ENCODE assay signal across 8 mouse cellular contexts in the genomic region with DNA sequence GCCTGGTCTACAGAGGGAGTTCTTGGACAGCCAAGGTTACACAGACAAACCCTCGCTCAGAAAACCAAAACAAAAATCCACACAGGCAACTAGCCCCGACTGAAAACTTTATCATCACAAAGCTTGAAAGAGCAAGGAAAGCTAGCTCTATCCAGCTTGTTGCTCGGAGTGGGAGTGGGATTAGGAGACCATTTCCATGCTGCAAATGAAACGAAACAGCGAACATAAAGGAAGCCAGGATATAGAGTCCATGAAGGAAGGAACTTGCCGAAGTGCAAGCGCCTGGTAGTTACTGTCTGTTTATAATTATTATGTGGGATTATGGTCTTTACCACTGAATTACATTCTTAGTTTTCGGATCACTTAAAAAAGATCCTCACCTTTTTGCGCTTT. TPM values are rescaled to one million over a fixed set of nuclear protein-coding genes. Genes with fewer than 3 reads are reported as not detected.
DNase-seq lines count a peak whose midpoint lies in the region; ATAC-seq and TF ChIP-seq lines count a peak whose summit lies in the region.

No protein-coding gene starts in this region.

- H3K4me2 ChIP-seq in liver, embryonic 11.5 days = peak overlapping the region; percentile 78

- peak overlapping the region; percentile 25 for H3K4me3 ChIP-seq in thymus, adult 2 months (ENCODE audit: control insufficient read depth, insufficient read depth, low read length)
- peak overlapping the region; percentile 96 for H3K4me3 ChIP-seq in liver, embryonic 11.5 days (ENCODE audit: low read depth, low read length)
- H3K4me3 ChIP-seq in small intestine, adult 2 months (ENCODE audit: low read depth, low read length) = peak overlapping the region; percentile 52

- no peaks in the 10 kb centered on the region for H3K27me3 ChIP-seq in thymus, adult 2 months (ENCODE audit: control insufficient read depth, insufficient read depth, low read length)
- no peaks in the 10 kb centered on the region for H3K27me3 ChIP-seq in liver, embryonic 11.5 days (replicated peaks; ENCODE audit: control insufficient read depth, insufficient read depth, low read length)
- no peaks in the 10 kb centered on the region for H3K27me3 ChIP-seq in small intestine, adult 2 months (ENCODE audit: control insufficient read depth, insufficient read depth, low read length)

- no peak for DNase-seq in cerebellum, adult 9-11 months
- no peak for DNase-seq in thymus, adult 2 months
- no peak for DNase-seq in thymus, postnatal 25 days
- DNase-seq in liver, embryonic 11.5 days (ENCODE audit: low spot score) = no peak
- DNase-seq in urinary bladder, postnatal 10 days (ENCODE audit: low spot score) = no peak

- 0 out of 2 replicates have a peak, but pooled peaks cover 3% of the 10 kb centered on the region for H3K36me3 ChIP-seq in thymus, adult 2 months (ENCODE audit: control insufficient read depth, insufficient read depth, low read length)
- no peaks in the 10 kb centered on the region; the same call in 1 of the 2 replicates for H3K36me3 ChIP-seq in liver, embryonic 11.5 days (ENCODE audit: control insufficient read depth, insufficient read depth, low read length)
- H3K36me3 ChIP-seq in small intestine, adult 2 months (ENCODE audit: control insufficient read depth, insufficient read depth, low read length) = 0 out of 2 replicates have a peak, but pooled peaks cover 3% of the 10 kb centered on the region

- no peak for TF ChIP-seq POLR2A in thymus, adult 2 months (IDR thresholded peaks at IDR 0.05; ENCODE audit: control insufficient read depth, extremely low read depth, insufficient read depth, low read length, poor library complexity)
- TF ChIP-seq POLR2A in small intestine, adult 2 months (IDR thresholded peaks at IDR 0.05; ENCODE audit: low read depth, low read length) = no peak

- no peak for TF ChIP-seq CTCF in thymus, adult 2 months (IDR thresholded peaks at IDR 0.05; ENCODE audit: borderline replicate concordance, control insufficient read depth, extremely low read depth, insufficient read depth, low read length, poor library complexity)
- no peak for TF ChIP-seq CTCF in small intestine, adult 2 months (IDR thresholded peaks at IDR 0.05; ENCODE audit: extremely low read depth, insufficient read length, insufficient replicate concordance, low read depth, low read length)

- ATAC-seq in cerebellum, adult (ENCODE audit: insufficient number of reproducible peaks, low FRiP score, low TSS enrichment) = peak; percentile 10; the same call in 1 of the 2 replicates
- ATAC-seq in liver, embryonic 11.5 days (replicated peaks; ENCODE audit: low FRiP score) = no peak
- no peak for ATAC-seq in monocyte, adult 5-6 weeks (replicated peaks; ENCODE audit: insufficient number of reproducible peaks, low FRiP score, low TSS enrichment, poor library complexity, severe bottlenecking)

- H3K4me1 ChIP-seq in thymus, adult 2 months (replicated peaks; ENCODE audit: control insufficient read depth, insufficient read depth, low read length) = peaks cover 5% of the 10 kb centered on the region
- H3K4me1 ChIP-seq in liver, embryonic 11.5 days (replicated peaks; ENCODE audit: control insufficient read depth, insufficient read depth, low read length) = peaks cover 7% of the 10 kb centered on the region
- H3K4me1 ChIP-seq in small intestine, adult 2 months (ENCODE audit: control insufficient read depth, insufficient read depth, insufficient read length, low read length) = no peaks in the 10 kb centered on the region; the same call in 1 of the 2 replicates

- no peaks in the 10 kb centered on the region for H3K9me3 ChIP-seq in liver, embryonic 11.5 days (ENCODE audit: control insufficient read depth, low read length)

- no peak overlapping the region for H3K27ac ChIP-seq in thymus, adult 2 months (ENCODE audit: control insufficient read depth, insufficient read depth, low read length)
- peak overlapping the region; percentile 10 for H3K27ac ChIP-seq in liver, embryonic 11.5 days (ENCODE audit: low read depth, low read length)
- peak overlapping the region; percentile 71 for H3K27ac ChIP-seq in small intestine, adult 2 months (ENCODE audit: insufficient read depth, low read depth, low read length)

- WGBS in thymus, adult 2 months = under 1% methylated on average over 9 of the region's 9 CpGs
- under 1% methylated on average over 9 of the region's 9 CpGs for WGBS in liver, embryonic 11.5 days
- under 1% methylated on average over 9 of the region's 9 CpGs for WGBS in small intestine, adult 2 months

- peak overlapping the region; percentile 92 for H3K9ac ChIP-seq in liver, embryonic 11.5 days (ENCODE audit: low read depth, low read length)

RNA-seq across cellular contexts. Expression of gene Clpx, which starts 0.5 kb away (rescaled TPM):
- polyA plus RNA-seq in thymus, adult 2 months (2012; rRNA removed) = 10.1 and 11.8 TPM in 2 replicates
- polyA plus RNA-seq in liver, embryonic 11.5 days (2014; fragmentation: Nextera tagmentation; extraction: Ambion mirVana) = 49.3 and 54.5 TPM in 2 replicates
- polyA plus RNA-seq in small intestine, adult 2 months (2012; rRNA removed) = 5.8 and 7.5 TPM in 2 replicates
- total RNA-seq in monocyte, adult 5-6 weeks (2017) = 38.0 to 44.2 TPM (median 39.6 TPM) in 3 replicates

RNA-seq across cellular contexts. Expression of gene Cilp, which starts 28.6 kb away (rescaled TPM):
- 1.8 and 2.0 TPM in 2 replicates for polyA plus RNA-seq in thymus, adult 2 months (2012; rRNA removed)
- polyA plus RNA-seq in liver, embryonic 11.5 days (2014; fragmentation: Nextera tagmentation; extraction: Ambion mirVana) = 0.07 and 0.12 TPM in 2 replicates
- polyA plus RNA-seq in small intestine, adult 2 months (2012; rRNA removed) = 1.4 and 1.7 TPM in 2 replicates
- not detected in 3 replicates for total RNA-seq in monocyte, adult 5-6 weeks (2017)

RNA-seq across cellular contexts. Expression of gene Pdcd7, which starts 52.3 kb away (rescaled TPM):
- polyA plus RNA-seq in thymus, adult 2 months (2012; rRNA removed) = 23.3 and 29.2 TPM in 2 replicates
- polyA plus RNA-seq in liver, embryonic 11.5 days (2014; fragmentation: Nextera tagmentation; extraction: Ambion mirVana) = 10.5 and 10.6 TPM in 2 replicates
- 9.2 and 12.9 TPM in 2 replicates for polyA plus RNA-seq in small intestine, adult 2 months (2012; rRNA removed)
- 16.3 to 44.7 TPM (median 24.6 TPM) in 3 replicates for total RNA-seq in monocyte, adult 5-6 weeks (2017)

Comparison
In these comparisons a context has a peak if more than half of its experiments do, and no peak if none do; other contexts are left out.
1. H3K4me3 ChIP-seq: peak in every context shown above with its lines; median percentile 96 in liver, embryonic 11.5 days; 52 in small intestine, adult 2 months; 25 in thymus, adult 2 months.